9 mouse cellular contexts compared by ENCODE assay signal in the genomic region with DNA sequence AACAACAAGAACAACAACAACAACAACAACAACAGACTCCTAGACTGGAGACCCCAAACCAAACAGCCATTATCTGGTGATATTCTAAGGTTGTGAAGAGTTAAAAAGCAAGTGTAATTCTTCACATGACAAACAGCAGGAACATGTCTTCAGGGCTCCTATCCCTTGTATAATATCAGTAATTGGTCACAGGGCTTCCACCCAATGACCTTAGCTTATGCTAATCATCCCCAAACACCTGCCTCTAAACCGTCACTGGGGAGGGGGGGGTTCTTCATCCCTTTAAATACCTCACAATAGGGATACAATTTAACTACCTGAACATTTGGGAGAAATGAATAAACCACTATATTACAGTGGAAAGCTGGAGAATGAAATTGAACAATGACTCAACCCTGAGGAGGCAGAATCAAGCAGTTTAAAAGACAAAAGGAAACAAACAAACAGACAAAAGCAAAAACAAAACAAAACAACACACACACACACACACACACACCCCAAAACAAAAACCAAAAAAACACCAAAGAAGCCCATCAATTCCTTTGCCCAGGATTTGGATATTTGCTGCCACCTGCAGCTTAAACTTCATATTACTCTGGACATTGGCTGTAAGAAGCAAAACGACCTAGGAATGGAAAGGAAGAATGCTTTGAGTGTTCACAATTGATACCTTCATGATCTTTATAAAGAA. TPM values are rescaled to one million over a fixed set of nuclear protein-coding genes. Genes with fewer than 3 reads are reported as not detected.
DNase-seq lines count a peak whose midpoint lies in the region; ATAC-seq and TF ChIP-seq lines count a peak whose summit lies in the region.
"Had no signal": no experiment of that assay in that cellular context is flagged by ENCODE, and none has a peak within 500 bp of the region (broad histone marks: within the 10 kb centered on the region; RNA-seq: fewer than 3 reads in every experiment).

No protein-coding gene starts in this region.

- no peaks in the 10 kb centered on the region for H3K4me1 ChIP-seq in liver, adult 2 months (ENCODE audit: control insufficient read depth, insufficient read depth, low read length)
- no peaks in the 10 kb centered on the region for H3K4me1 ChIP-seq in forebrain, embryonic 16.5 days (replicated peaks; ENCODE audit: control insufficient read depth, insufficient read depth, low read length)
- H3K4me1 ChIP-seq: limb, embryonic 15.5 days had no signal

- DNase-seq in CD4-positive, CD25-positive, alpha-beta regulatory T cell, adult 2 months (ENCODE audit: low read depth, low spot score), result peak; percentile 5
- peak; percentile 19 for DNase-seq in liver, adult 2 months (ENCODE audit: extremely low read depth, low read depth, low spot score)
- no peak for DNase-seq in liver
- DNase-seq in lung, postnatal 36 days, result peak; percentile 63
- no peak for DNase-seq in spleen, postnatal 4 days (ENCODE audit: low spot score in 2 of 2)
- no peak for DNase-seq in thymus, adult 18-20 months

- TF ChIP-seq CTCF in liver, adult 2 months (IDR thresholded peaks at IDR 0.05; ENCODE audit: low read depth, low read length), result 0 out of 2 replicates have a peak, but pooled peaks have one; percentile 11

- H3K4me3 ChIP-seq in liver, adult 2 months (ENCODE audit: insufficient read depth, low read depth, low read length), result no peak overlapping the region
- H3K4me3 ChIP-seq in forebrain, embryonic 16.5 days (replicated peaks; ENCODE audit: low read length), result no peak overlapping the region
- H3K4me3 ChIP-seq: limb, embryonic 15.5 days had no signal

- no peak for ATAC-seq in CD4-positive, CD25-positive, alpha-beta regulatory T cell, adult 4 months
- ATAC-seq in forebrain, embryonic 16.5 days, result peak; percentile 38; the same call in 1 of the 2 replicates

- no peak overlapping the region for H3K27ac ChIP-seq in liver, adult 2 months (replicated peaks; ENCODE audit: insufficient read depth, low read depth, low read length)
- H3K27ac ChIP-seq in forebrain, embryonic 16.5 days (ENCODE audit: low read length), result no peak overlapping the region
- H3K27ac ChIP-seq: limb, embryonic 15.5 days had no signal

- no peak for TF ChIP-seq POLR2A in liver, adult 2 months (IDR thresholded peaks at IDR 0.05; ENCODE audit: extremely low read depth, insufficient read depth, low read length)

- H3K4me2 ChIP-seq in forebrain, embryonic 16.5 days (ENCODE audit: low read length), result no peak overlapping the region
- H3K4me2 ChIP-seq: limb, embryonic 15.5 days had no signal

- no peak overlapping the region for H3K9ac ChIP-seq in liver, adult 2 months (ENCODE audit: low read depth, low read length)
- H3K9ac ChIP-seq in forebrain, embryonic 16.5 days (replicated peaks; ENCODE audit: low read depth, low read length), result no peak overlapping the region
- H3K9ac ChIP-seq: limb, embryonic 15.5 days had no signal

- H3K36me3 ChIP-seq in liver, adult 2 months (ENCODE audit: control insufficient read depth, insufficient read depth, low read length), result no peaks in the 10 kb centered on the region
- H3K36me3 ChIP-seq in forebrain, embryonic 16.5 days (ENCODE audit: control insufficient read depth, insufficient read depth), result no peaks in the 10 kb centered on the region
- H3K36me3 ChIP-seq: limb, embryonic 15.5 days had no signal

- H3K79me2 ChIP-seq in liver, adult 2 months (ENCODE audit: control insufficient read depth, insufficient read depth, low read length), result no peaks in the 10 kb centered on the region

- H3K9me3 ChIP-seq in forebrain, embryonic 16.5 days (ENCODE audit: control insufficient read depth, low read length), result no peaks in the 10 kb centered on the region
- H3K9me3 ChIP-seq: limb, embryonic 15.5 days had no signal

- WGBS in liver, adult 2 months, result 7% methylated on average over 2 of the region's 2 CpGs
- WGBS in forebrain, embryonic 16.5 days, result 7% methylated on average over 2 of the region's 2 CpGs

- no peaks in the 10 kb centered on the region for H3K27me3 ChIP-seq in liver, adult 2 months (ENCODE audit: control insufficient read depth, insufficient read depth, low read length)
- no peaks in the 10 kb centered on the region for H3K27me3 ChIP-seq in forebrain, embryonic 16.5 days (replicated peaks; ENCODE audit: control insufficient read depth, insufficient read depth, low read length)
- H3K27me3 ChIP-seq: limb, embryonic 15.5 days had no signal

RNA-seq across cellular contexts. Expression of gene Fam184a, which starts 44.8 kb away (rescaled TPM):
- not detected for polyA plus RNA-seq in CD4-positive, CD25-positive, alpha-beta regulatory T cell, adult 4 months (2017; shearing (Covaris generic))
- 0.65 and 0.81 TPM in 2 replicates for total RNA-seq in liver, adult 2 months (2014; rRNA removed)
- 0.04 and 0.13 TPM in 2 replicates for polyA plus RNA-seq in liver, adult 2 months (2012; rRNA removed)
- polyA plus RNA-seq in forebrain, embryonic 16.5 days (2015; fragmentation: Nextera tagmentation; extraction: Ambion mirVana), result 6.5 and 7.2 TPM in 2 replicates

Comparison
In these comparisons a context has a peak if more than half of its experiments do, and no peak if none do; other contexts are left out.
1. DNase-seq: peak in CD4-positive, CD25-positive, alpha-beta regulatory T cell, adult 2 months (single experiment), liver, adult 2 months (single experiment) and lung, postnatal 36 days (single experiment); none in liver (single experiment), spleen, postnatal 4 days (0 of 2) and thymus, adult 18-20 months (0 of 2).